ENCODE assay signal across 8 mouse cellular contexts in the genomic region with DNA sequence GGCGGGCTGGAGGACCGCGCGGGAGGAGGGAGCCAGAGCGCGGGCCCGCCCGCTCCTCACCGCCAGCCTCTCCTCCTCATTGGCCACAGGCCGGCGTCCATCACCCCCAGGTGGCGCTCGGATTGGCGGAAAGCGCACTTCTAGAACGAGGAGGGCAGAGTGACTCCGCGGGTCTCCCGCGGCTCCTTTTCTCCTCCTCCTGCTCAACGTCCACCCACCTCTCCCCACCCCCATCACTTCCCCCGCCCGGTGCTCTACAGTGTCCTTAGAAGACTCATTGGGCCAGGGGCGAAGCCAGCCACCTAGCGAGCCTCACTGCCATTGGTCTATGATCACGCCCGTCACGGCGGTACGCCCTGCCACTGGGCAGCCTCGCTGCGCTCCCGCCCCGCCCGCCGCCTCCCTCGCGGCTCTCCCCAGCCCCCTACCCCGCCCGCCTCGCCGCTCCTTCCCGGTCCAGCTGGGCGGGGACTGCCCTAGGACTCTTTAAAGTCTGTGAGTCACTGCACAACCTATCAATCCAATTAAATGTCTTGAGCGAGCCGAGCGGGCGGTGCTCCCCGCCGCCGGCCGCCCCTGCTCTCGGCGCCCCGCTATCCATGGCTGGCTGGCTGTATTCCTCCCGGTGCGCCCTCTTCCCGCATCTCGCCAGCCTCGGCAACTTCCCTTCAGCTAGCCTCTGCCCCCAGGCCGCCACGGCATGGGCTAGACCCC. TPM values are rescaled to one million over a fixed set of nuclear protein-coding genes. Genes with fewer than 3 reads are reported as not detected.
A peak's percentile ranks its signal among the peaks of the same experiment; 100 is the strongest.
DNase-seq lines count a peak whose midpoint lies in the region; ATAC-seq and TF ChIP-seq lines count a peak whose summit lies in the region.

Sertad2 (plus strand) TSS at position 515 of the 714 bp plus-strand sequence.

- ATAC-seq in activated CD4-positive, CD25-positive, alpha-beta regulatory T cell, adult 4 months: peak; percentile 89

- H3K4me3 ChIP-seq in cortical plate, adult 2 months (ENCODE audit: insufficient read depth, low read length): peak within 1 kb of the TSS; percentile 64
- peak within 1 kb of the TSS; percentile 98 for H3K4me3 ChIP-seq in megakaryocyte, embryonic 14.5 days (replicated peaks)

- peaks cover 8% of the 10 kb centered on the region for H3K36me3 ChIP-seq in megakaryocyte, embryonic 14.5 days (replicated peaks; ENCODE audit: low read length)

- H3K4me1 ChIP-seq in cortical plate, adult 2 months (ENCODE audit: control insufficient read depth, insufficient read depth, low read length): peaks cover 3% of the 10 kb centered on the region; the same call in 1 of the 2 replicates
- H3K4me1 ChIP-seq in megakaryocyte, embryonic 14.5 days: peaks cover 44% of the 10 kb centered on the region

- H3K9me3 ChIP-seq in megakaryocyte, embryonic 14.5 days: no peaks in the 10 kb centered on the region

- TF ChIP-seq CTCF in cortical plate, adult 2 months (IDR thresholded peaks at IDR 0.05; ENCODE audit: extremely low read depth, insufficient read depth, low read length): no peak

- DNase-seq in gastrocnemius, adult 8-10 months (ENCODE audit: low spot score in 2 of 2): peak; percentile 98 to 99
- peak; percentile 96 for DNase-seq in hindlimb bud, embryonic 11.5 days (ENCODE audit: extremely low spot score, low read depth, low spot score)
- DNase-seq in left cerebral cortex, adult 8-10 months (ENCODE audit: low spot score in 2 of 2): peak; percentile 98 to 99
- peak; percentile 100 for DNase-seq in right cerebral cortex, postnatal 10 days (ENCODE audit: low spot score in 2 of 2)
- DNase-seq in urinary bladder, postnatal 25 days (ENCODE audit: low spot score): peak; percentile 97

- peak; percentile 74 for TF ChIP-seq POLR2A in cortical plate, adult 2 months (IDR thresholded peaks at IDR 0.05; ENCODE audit: extremely low read depth, insufficient read depth, low read length)

- H3K27me3 ChIP-seq in megakaryocyte, embryonic 14.5 days (replicated peaks): no peaks in the 10 kb centered on the region

- H3K27ac ChIP-seq in cortical plate, adult 2 months (ENCODE audit: insufficient read depth, low read length): peak within 1 kb of the TSS; percentile 70

RNA-seq across cellular contexts. Expression of gene Sertad2, which starts in this region (rescaled TPM):
- polyA plus RNA-seq in activated CD4-positive, CD25-positive, alpha-beta regulatory T cell, adult 4 months (2017; shearing (Covaris generic)): 10 to 100 TPM; 12.1 to 12.2 TPM
- polyA plus RNA-seq in cortical plate, adult 2 months (2012; rRNA removed): 15.4 and 17.4 TPM in 2 replicates
- total RNA-seq in gastrocnemius, adult 8-10 months (2022): 10 to 100 TPM; 11.8 to 13.3 (median 12.6) TPM
- 10 to 100 TPM; 25.2 to 28.3 (median 27.6) TPM for total RNA-seq in left cerebral cortex, adult 8-10 months (2022)
- 11.5 and 20.5 TPM in 2 replicates for polyA plus RNA-seq in megakaryocyte, embryonic 14.5 days (2012; ENCODE audit: insufficient read depth, low replicate concordance)

Comparison
In these comparisons a context has a peak if more than half of its experiments do, and no peak if none do; other contexts are left out.
1. Peak in every context shown above with its lines: DNase-seq, ATAC-seq, H3K4me3 ChIP-seq and H3K27ac ChIP-seq.